Mouse (Mus musculus) urinary bladder, postnatal 4 days (tissue): ENCODE results near the gene Col5a1.

Source experiments
- DNase-seq, 2 experiments: peaks; one replicate each; pipeline ENCODE4 v3.0.0; 2021 to 2022; ENCODE audit warnings: low spot score in 2 of 2

The Col5a1 gene

GRCm38 (mm10) chr2:28086112-28086511, 199.9 kb downstream of the Col5a1 start:
- DNase-seq: no peak

GRCm38 (mm10) chr2:28089095-28089494, 202.9 kb downstream of the Col5a1 start:
- no peak for DNase-seq
